Mouse (Mus musculus): ENCODE data around the gene Sec61a2.

Gene Sec61a2

DNA sequence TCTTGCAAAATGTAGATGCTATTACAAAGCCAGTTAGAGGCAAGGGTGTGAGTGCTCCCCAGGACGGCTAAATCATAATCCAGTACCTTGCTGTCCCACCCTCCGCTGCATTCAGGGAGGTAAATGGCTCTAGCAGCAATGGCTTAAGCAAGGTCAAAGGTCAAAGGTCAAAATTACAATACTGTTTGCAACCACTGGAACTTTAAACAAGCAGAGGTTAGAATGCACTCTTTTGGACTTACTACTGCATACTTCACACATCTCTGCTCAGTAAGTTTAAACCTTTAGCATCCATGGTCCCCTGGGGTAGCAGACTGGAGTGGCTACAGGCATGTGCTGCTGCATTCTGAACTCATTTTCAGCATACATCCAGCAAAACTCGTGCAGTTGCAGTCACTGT is 17.8 kb downstream of the Sec61a2 start:
- peak; percentile 16 for DNase-seq

DNA sequence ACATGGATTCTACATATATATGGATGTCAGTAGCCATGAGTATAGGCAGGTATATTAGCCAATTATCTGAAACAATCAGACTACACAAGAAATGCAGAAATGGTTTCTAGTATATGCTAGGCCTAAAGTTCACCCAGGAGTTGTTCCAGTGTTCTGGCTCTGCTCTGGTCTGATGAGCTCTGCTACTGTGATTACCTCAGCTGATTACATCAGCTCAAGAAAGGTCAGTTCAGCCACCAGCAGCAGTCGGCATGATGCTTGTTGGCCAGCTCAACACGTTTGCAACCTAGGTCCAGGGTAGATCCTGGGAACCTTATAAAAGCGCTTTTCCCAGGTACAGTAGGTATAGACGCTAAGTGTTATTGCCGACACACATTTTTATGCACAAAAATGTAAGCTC is 25.5 kb downstream of the Sec61a2 start:
- DNase-seq, result no peak

DNA sequence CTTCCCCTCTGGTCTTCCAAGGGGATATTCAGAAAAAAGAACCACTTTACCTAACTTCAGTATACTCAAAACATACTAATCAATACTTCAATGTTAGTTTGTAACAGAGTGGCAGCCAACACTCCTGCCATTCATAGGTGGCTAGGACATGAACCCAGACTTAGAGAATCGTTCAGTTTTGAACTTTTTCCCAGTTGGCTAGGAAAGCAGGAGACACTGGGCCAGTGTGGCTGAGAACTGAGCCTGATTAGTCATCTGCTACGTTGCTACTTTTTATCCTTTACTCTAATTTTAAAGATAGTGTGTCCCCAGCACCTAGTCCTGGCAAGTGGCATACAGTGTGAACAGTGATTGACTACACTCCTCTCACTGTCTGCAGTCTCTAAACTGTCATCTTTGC is 27.6 kb downstream of the Sec61a2 start:
- DNase-seq, result no peak

DNA sequence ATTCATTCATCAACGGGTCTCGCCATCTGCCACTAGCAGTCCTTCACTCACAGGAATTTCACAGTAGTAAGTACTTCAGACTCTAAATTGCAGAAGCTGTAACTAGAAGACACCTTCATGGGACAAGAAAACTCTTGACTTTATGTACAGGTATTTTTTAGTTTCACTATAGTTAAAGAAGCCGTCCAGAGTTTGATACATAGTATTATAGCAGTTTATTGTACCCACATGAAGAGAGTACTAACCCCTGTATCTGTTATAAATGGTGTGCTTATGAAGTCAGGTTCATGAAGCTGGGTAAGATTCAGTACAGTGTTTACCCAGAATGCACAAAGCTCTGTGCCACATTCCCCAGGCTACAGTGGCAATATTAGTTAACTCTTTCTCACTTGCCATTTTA is 32.4 kb downstream of the Sec61a2 start, which contains the start of gene Gm13199:
TSS of gene Gm13199 (minus strand) at position 101 of the 400 bp plus-strand sequence.
- DNase-seq, result no peak

DNA sequence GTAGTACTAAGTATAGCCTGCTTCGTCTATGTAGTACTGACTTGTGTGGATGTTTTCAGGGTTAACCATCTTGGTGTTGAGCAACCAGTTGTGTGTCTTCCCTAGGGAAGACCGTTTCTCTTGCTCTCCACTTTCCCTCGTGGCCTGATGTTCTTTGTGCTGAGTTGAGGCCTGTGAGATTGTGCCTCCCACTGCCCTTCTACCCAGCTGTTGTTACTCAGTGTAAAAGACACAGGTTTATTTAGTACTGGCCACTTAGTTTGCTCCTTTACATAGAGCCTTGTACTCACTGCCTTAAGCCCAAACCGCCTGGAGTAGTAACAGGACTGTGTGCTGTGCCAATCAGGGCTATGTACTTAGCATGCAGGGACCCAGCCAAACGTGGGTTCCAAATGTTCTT is 43.4 kb downstream of the Sec61a2 start:
- no peak for DNase-seq

DNA sequence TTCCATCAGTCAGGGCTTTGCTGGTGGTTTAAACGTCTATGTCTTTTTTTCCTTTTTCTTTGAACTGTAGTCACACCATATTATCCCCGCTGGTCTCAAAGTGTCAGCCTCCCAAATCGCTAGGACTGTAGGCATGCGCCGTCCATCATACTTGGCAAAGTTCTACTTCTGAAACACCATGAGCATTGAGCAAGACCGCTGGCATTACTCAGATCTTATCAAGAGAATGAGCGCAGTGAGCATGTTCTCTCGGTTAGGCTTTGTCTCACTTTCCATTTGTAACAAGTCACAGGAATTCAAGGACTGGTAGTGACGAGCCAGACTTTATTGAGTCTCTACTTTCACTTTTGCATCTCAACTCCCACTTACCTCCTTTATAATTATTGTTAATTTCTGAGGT is 44.1 kb downstream of the Sec61a2 start:
- DNase-seq, result no peak

DNA sequence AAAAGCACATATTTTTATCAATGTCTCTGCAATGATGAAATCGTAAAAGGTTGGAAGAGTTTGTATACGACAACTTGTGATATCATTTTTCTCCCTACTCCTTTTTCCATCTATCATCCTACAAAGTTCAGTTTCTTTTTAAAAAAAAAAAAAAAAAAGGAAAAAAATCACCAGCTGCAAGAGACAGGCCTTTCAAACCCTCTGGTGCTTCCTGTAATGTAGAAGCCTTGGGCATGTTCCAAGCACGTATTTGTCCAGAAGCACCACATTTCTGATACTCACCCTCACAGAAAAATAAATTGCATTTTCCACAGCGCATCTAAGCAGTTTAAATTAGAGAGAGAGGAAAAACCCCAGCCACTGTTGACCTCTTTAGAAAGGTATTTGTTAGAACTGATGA is 49.4 kb downstream of the Sec61a2 start:
- DNase-seq, result no peak

DNA sequence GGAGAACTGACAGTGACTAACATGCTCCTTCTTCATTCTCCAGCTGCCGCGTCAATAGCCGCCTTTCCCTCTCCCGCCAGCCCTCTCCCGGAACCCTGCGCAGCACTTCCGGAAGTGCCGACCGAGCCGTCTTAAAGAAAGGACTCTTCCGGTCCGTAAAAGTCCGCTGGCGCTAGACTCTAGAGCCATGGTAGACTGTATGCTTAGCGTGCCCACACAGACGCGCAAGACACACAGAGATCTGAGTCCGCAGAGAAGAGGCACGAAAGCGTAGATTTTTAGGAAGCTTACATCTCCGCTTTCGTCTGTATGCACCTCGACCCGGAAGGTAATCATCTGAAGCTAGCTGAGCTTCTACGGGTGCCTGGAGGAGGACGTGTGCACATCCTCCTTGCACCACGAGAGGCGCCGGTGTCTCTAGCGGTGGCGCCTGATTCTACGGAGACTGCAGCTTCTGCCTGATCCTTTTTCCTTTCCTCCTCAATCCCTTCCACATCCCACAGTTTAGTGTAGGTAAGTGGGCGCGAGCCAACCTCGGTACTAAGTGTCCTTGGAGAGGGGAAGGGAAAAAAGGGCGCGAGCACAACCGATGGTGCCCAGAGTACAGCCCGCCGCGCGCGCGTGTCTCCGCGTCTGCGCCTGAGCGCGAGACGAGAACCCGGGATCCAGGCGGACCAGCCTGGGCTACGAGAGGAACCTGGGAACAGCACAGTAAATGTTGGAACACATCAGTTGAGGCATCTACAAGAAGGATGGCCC is 50.2 kb downstream of the Sec61a2 start, which contains the start of the genes Nudt5 and Cdc123:
TSS of gene Nudt5 (plus strand) at position 147 of the 759 bp plus-strand sequence.
TSS of gene Cdc123 (minus strand) at position 292 of the 759 bp plus-strand sequence.
- DNase-seq, result peak; percentile 94

DNA sequence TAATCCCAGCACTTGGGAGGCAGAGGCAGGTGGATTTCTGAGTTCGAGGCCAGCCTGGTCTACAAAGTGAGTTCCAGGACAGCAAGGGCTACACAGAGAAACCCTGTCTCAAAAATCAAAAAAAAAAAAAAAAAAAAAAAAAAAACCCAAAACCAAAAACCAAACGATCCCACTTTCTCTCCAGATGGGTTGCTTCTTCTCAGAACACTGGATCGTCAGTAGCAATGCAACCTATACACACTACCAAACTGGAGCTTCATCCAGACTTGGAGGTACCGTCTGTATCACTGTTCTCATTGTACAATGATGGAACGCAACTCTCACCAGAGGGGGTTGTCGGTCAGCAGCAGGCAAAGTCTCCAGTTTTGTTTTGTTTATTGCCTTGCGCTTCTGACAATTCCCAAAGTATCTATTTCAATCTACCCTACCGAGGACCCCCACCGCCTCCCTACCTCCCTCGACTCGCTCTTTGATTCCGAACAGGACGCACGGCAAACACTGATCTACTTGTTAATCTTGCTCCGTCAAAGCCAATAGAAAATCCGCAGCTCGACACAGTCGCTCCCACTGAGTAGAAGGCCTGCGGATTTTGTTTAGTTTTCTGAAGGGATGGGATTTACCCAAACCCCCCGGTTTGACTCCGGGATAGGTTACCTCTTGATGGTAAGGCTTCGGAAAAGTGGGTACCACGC is 50.9 kb downstream of the Sec61a2 start:
- DNase-seq, result no peak

DNA sequence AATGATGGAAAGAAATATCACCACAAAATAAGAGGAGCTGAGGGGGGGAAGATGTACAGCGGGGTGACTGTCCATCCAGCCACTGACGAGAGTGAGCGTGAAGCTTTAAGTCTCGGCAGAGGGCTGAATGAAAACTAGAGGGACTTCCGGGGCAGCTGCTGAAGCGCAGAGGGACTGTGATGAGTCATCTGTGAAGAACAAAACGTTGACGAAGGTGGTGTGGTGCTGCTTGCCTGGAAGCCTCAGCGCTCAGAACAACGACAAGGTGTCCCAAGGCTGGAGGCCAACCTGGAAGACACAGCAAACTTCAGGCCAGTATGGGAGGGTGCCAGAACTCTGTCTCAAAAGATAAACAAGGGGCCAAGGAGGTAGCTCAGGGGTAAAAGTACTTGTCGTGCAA is 54.4 kb downstream of the Sec61a2 start:
- DNase-seq, result no peak

DNA sequence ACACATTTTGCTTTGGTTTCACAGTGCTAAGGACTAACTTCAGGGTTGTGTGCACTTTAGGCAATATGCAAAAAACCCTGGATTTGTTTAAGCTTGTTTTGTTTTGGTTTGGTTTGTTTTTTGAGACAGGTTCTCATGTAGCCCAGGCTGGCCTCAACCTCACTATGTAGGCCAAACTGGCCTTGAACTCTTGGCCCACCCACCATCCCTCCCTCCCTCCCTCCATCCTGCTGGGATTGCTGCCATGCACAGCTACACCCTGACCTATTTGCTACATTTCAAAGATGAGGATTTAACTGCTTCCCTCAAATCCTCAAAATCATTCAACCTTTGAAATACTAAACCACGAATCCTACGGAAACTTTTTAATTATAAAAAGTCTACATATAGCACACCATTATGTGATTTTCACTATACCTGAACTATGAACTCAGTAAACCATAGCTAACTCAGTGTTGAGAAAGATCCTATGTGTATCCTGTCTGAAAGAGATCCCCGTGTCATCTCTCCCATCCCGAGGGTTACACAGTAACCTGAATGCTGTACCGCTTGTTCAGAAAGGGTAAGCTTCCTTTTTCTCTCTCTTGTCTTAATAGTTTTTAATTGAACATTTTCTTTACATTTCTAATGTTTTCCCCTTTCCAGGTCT is 69.8 kb downstream of the Sec61a2 start:
- no peak for DNase-seq

DNA sequence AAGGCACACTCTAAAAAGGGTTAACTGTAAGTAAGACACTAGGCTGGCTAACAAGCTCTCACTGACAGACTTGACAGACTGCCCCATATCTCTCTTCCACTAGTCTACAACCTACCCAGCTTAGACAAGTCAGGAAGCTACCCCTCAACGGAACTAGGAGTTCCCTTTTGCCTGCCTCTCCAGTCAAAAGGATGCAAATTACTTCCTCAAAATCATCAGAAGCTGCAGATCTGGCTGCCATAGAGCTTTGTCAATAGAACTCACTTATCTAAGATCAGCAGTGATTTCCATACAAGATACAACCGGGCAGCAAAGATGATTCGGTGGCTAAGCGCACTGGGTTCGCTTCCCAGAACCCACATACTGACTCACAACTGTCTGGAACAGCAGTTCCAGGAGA is 70.5 kb downstream of the Sec61a2 start:
- DNase-seq, result no peak

DNA sequence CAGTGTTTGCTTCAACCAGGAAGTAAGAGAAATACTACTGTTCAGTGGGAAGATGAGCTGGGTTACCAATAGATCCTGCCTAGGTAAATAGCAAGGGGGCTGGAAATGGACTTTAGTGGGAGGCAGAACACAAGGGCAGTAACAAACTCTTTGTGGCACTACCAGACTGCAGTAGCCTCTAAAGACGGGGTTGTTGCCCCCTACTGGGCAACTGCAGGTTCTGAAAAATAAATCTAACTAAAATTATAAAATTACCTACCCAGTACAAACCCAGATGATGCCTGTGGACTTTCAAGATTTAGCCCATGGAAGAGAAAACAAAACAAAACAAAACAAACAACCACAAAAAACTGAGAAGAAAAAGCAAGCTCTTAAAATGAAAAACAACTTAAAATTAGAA is 71.0 kb downstream of the Sec61a2 start:
- no peak for DNase-seq

DNA sequence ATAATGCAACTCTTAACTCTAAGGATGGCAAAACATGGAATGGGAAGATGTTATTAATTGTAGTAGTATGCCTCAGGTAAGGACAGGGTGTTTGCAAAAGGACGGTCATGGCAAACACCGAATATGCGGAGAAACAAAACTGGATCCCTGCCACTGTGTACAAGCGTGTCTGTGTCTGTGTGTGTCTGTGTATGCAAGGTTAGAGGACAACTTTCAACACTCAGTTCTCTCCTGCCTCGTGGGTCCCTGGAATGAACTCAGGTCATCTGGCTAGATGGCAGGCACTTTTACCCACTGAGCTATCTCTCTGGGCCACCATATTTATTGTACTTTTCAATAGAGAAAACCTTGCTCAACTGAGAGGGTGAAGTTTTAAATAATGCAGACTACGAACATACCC is 72.8 kb downstream of the Sec61a2 start:
- DNase-seq, result no peak

DNA sequence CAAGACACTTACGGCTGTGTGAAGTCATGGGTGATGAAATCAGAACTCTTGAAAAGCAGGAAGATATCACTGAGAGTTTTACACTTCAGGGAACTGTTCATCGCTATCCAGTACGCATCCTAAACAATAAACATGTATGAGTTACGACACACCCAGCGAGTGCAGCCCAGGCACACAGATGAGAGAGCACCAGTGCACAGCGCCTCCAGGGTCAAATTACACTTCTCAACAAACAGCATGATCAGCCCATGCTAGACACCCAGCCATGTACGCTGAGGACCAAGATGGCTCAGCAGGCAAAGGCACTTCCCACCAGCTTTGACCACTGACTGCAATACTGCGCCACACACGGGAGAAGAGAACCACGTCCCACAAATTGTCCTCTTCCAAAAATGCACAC is 74.0 kb downstream of the Sec61a2 start:
- DNase-seq, result no peak

All from kidney, adult 9 months (tissue).